Mouse (Mus musculus) brain, embryonic 14.5 days (tissue): ENCODE results near the gene 9530077C05Rik.

Experiments used
- CTCF ChIP-seq: fragments of 200-500 bp; IDR thresholded peaks from 2 replicates; pipeline ENCODE4 v1.5.1; 2012; ENCODE audit warnings: inconsistent platforms, mild to moderate bottlenecking, moderate library complexity, borderline replicate concordance; ENCODE audit not compliant: insufficient read depth, insufficient read length; ENCODE audit errors: extremely low read depth
- POLR2A ChIP-seq: fragments of 200-500 bp; IDR thresholded peaks from 2 replicates; pipeline ENCODE4 v1.6.1; 2012; ENCODE audit warnings: mild to moderate bottlenecking, inconsistent platforms, borderline replicate concordance; ENCODE audit not compliant: poor library complexity, insufficient read depth, insufficient read length, severe bottlenecking; ENCODE audit errors: extremely low read depth

DNA sequence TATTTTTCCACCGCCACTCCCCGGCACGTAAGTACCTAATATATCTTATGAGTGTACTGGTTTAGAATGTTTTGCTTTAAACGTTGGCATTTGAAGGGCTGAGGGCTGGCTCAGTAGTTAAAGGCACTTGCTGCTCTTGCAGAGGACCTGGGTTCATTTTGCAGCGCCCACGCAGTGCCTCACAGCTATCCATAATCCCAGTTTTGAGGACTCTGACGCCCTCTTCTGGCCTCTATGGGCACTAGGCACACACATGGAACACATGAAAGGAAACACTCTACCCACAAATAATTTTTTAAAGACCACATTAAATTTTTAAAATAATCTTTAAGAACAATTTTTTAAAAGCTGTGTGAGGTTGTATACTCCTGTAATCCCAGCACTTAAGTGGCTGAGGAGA, 1.8 kb upstream of the 9530077C05Rik start:
- TF ChIP-seq CTCF (no peak), POLR2A (no peak)
